Mouse (Mus musculus) lung, adult 2 months (tissue): ENCODE data around the gene Six1.

Experiments used
- CTCF ChIP-seq: fragments of 200-500 bp; IDR thresholded peaks from 2 replicates; pipeline ENCODE4 v1.5.1; 2011; ENCODE audit warnings: mild to moderate bottlenecking, low read length, control low read depth; ENCODE audit not compliant: insufficient read depth
- POLR2A ChIP-seq: fragments of 200-500 bp; IDR thresholded peaks from 2 replicates; pipeline ENCODE4 v1.6.1; 2011; ENCODE audit warnings: low read depth, mild to moderate bottlenecking, control low read depth, low read length, borderline replicate concordance; ENCODE audit errors: extremely low read depth

- TF ChIP-seq POLR2A (no peak), CTCF (no peak)
These were observed 15.2 kb downstream of the Six1 start for GRCm38 (mm10) chr12:73038441-73038991.
